Mouse (Mus musculus) gastrocnemius, postnatal 10 days (tissue): ENCODE results near the gene Ccdc81. TPM values are rescaled to one million over a fixed set of nuclear protein-coding genes. Genes with fewer than 3 reads are reported as not detected.

Experiments
- DNase-seq: peaks from one replicate; pipeline ENCODE4 v3.0.0; 2021; ENCODE audit warnings: mixed read lengths
- total RNA-seq, 2 experiments: library from RNA; stranded (reverse); gene quantifications; 2 replicates each; pipeline ENCODE4 v1.2.3; 2021

Gene Ccdc81
- total RNA-seq, 2 experiments from 2014 or later: 0.09 TPM; not detected in 1

- no peak for DNase-seq
Observed at GRCm38 (mm10) chr7:89864769-89865168, 38.7 kb downstream of the Ccdc81 start.

GRCm38 (mm10) chr7:89856440-89857217 lies 46.8 kb downstream of the Ccdc81 start:
- DNase-seq: peak; percentile 27

GRCm38 (mm10) chr7:89855196-89855595 lies 48.2 kb downstream of the Ccdc81 start:
- no peak for DNase-seq

GRCm38 (mm10) chr7:89853131-89853530 lies 50.3 kb downstream of the Ccdc81 start:
- DNase-seq: no peak

GRCm38 (mm10) chr7:89852158-89853095 lies 51.0 kb downstream of the Ccdc81 start:
- DNase-seq: no peak

GRCm38 (mm10) chr7:89850510-89850909 lies 52.9 kb downstream of the Ccdc81 start:
- DNase-seq: no peak

GRCm38 (mm10) chr7:89845669-89846068 lies 57.8 kb downstream of the Ccdc81 start:
- no peak for DNase-seq

GRCm38 (mm10) chr7:89843533-89843932 lies 59.9 kb downstream of the Ccdc81 start:
- peak; percentile 39 for DNase-seq

- DNase-seq: no peak
Observed at GRCm38 (mm10) chr7:89843121-89843520, 60.3 kb downstream of the Ccdc81 start.

- no peak for DNase-seq
Observed at GRCm38 (mm10) chr7:89842404-89842715, 61.1 kb downstream of the Ccdc81 start.

- peak; percentile 84 for DNase-seq
Observed at GRCm38 (mm10) chr7:89841670-89842403, 61.6 kb downstream of the Ccdc81 start.

GRCm38 (mm10) chr7:89839721-89840120 lies 63.7 kb downstream of the Ccdc81 start:
- no peak for DNase-seq

- no peak for DNase-seq
Observed at GRCm38 (mm10) chr7:89837841-89838240, 65.6 kb downstream of the Ccdc81 start.

- DNase-seq: no peak
Observed at GRCm38 (mm10) chr7:89836676-89837075, 66.8 kb downstream of the Ccdc81 start.

- peak; percentile 26 for DNase-seq
Observed at GRCm38 (mm10) chr7:89835566-89835965, 67.9 kb downstream of the Ccdc81 start.

GRCm38 (mm10) chr7:89833521-89833920 lies 69.9 kb downstream of the Ccdc81 start:
- no peak for DNase-seq

- no peak for DNase-seq
Observed at GRCm38 (mm10) chr7:89829201-89829600, 74.2 kb downstream of the Ccdc81 start.

- DNase-seq: no peak
Observed at GRCm38 (mm10) chr7:89828436-89829065, 74.9 kb downstream of the Ccdc81 start.
